Mouse (Mus musculus) myocyte (in vitro differentiated cells): ENCODE results near the gene Arl15.

Source experiments
- MAX ChIP-seq: IDR thresholded peaks from one replicate; pipeline ENCODE4 v1.6.1; 2011; ENCODE audit warnings: low read depth, mild to moderate bottlenecking, control low read depth
- POLR2A ChIP-seq: IDR thresholded peaks from one replicate; pipeline ENCODE4 v1.6.1; 2011; ENCODE audit warnings: low read depth, mild to moderate bottlenecking, control low read depth, moderate library complexity; ENCODE audit not compliant: insufficient read length

GRCm38 (mm10) chr13:114124385-114124784, 330.1 kb downstream of the Arl15 start:
- no peak for TF ChIP-seq POLR2A
- TF ChIP-seq MAX, result no peak
